Mouse (Mus musculus) heart, postnatal 0 days (tissue): ENCODE measurements around the gene Abr. TPM values are rescaled to one million over a fixed set of nuclear protein-coding genes. Genes with fewer than 3 reads are reported as not detected.

Experiments used
- ATAC-seq: fragments of 200-750 bp; cut with Nextera tagmentation; 2 replicates; pipeline ENCODE4 v1.8.0; 2017; ENCODE audit warnings: low read depth, moderate number of reproducible peaks, moderate library complexity; ENCODE audit not compliant: insufficient read depth
- DNase-seq: peaks from one replicate; pipeline ENCODE4 v3.0.0-alpha.2; 2016; ENCODE audit warnings: low spot score
- H3K27ac ChIP-seq: fragments of 300-500 bp; sonication (generic); 2 replicates; pipeline ENCODE4 v1.5.1; 2014; ENCODE audit warnings: low read depth, mild to moderate bottlenecking
- H3K27me3 ChIP-seq: fragments of 300-500 bp; sonication (generic); 2 replicates; pipeline ENCODE4 v1.6.1; 2014; ENCODE audit warnings: low read length, mixed read lengths; ENCODE audit not compliant: control insufficient read depth, insufficient read depth
- H3K36me3 ChIP-seq: fragments of 300-500 bp; sonication (generic); replicated peaks from 2 replicates; pipeline ENCODE4 v1.6.1; 2014; ENCODE audit warnings: low read length, mixed read lengths; ENCODE audit not compliant: control insufficient read depth, insufficient read depth
- H3K4me1 ChIP-seq: fragments of 300-500 bp; sonication (generic); 2 replicates; pipeline ENCODE4 v1.6.1; 2014; ENCODE audit warnings: antibody characterized with exemption; ENCODE audit not compliant: control insufficient read depth, insufficient read depth
- H3K4me2 ChIP-seq: fragments of 300-500 bp; sonication (generic); 2 replicates; pipeline ENCODE4 v1.6.1; 2014; ENCODE audit warnings: low read depth, mild to moderate bottlenecking, low read length, moderate library complexity
- H3K4me3 ChIP-seq: fragments of 300-500 bp; sonication (generic); 2 replicates; pipeline ENCODE4 v1.5.1; 2014; ENCODE audit warnings: low read depth, low read length
- H3K9ac ChIP-seq: fragments of 300-500 bp; sonication (generic); replicated peaks from 2 replicates; pipeline ENCODE4 v1.6.1; 2014; ENCODE audit warnings: low read depth, low read length, mixed read lengths
- H3K9me3 ChIP-seq: fragments of 300-500 bp; sonication (generic); replicated peaks from 2 replicates; pipeline ENCODE4 v1.6.1; 2016; ENCODE audit warnings: low read length; ENCODE audit not compliant: control insufficient read depth
- CTCF ChIP-seq: IDR thresholded peaks from 2 replicates; pipeline ENCODE4 v1.5.1; 2016; ENCODE audit warnings: antibody characterized with exemption, control low read depth, low read depth
- EP300 ChIP-seq: IDR thresholded peaks from 2 replicates; pipeline ENCODE4 v1.6.1; 2016; ENCODE audit warnings: antibody characterized with exemption, low read depth
- WGBS: fragments of 180-500 bp; shearing (Covaris S2); extraction: QIAGEN DNeasy Blood & Tissue Kit; methylation state at CpG from one replicate; pipeline ENCODE4 v1.1.7; 2014; 5-methylcytosine and 5-hydroxymethylcytosine counted together
- polyA plus RNA-seq: library from polyadenylated mRNA; unstranded; fragments of >200 nt; fragmentation: Nextera tagmentation; extraction: Ambion mirVana; gene quantifications from 2 replicates; pipeline ENCODE4 v1.2.1, GENCODE M21; 2015
- total RNA-seq: library from RNA; depleted of rRNA; stranded (reverse); fragments of >200 nt; gene quantifications from 2 replicates; pipeline ENCODE4 v1.2.3, GENCODE M21; 2014; ENCODE audit warnings: low replicate concordance

Gene Abr
- total and polyA plus RNA-seq, 2 experiments from 2014 or later = 14.1 to 48.9 TPM

DNA sequence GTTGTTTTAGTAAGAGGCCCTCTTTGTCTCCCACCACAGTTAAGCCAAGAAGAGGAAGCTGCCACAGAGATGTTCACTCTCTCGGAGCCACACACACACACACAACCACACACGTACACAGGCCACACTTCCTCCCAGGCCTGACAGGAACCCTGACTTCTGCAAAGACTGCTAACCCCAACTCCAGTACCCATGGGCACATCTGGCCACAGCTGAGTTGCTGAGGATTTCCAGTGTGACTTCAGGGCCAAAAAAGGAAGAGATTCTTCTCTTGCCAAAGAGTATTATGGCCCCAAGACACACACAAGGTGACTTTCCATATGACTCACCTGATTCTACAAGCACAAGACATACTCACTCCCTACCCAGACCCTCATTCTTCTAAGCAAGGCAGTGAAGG, 34.1 kb downstream of the Abr start:
- no peaks in the 10 kb centered on the region for H3K9me3 ChIP-seq
- H3K4me1 ChIP-seq = no peaks in the 10 kb centered on the region
- no peaks in the 10 kb centered on the region for H3K27me3 ChIP-seq
- no peak overlapping the region for H3K4me3 ChIP-seq
- H3K27ac ChIP-seq = no peak overlapping the region
- TF ChIP-seq EP300 (no peak), CTCF (no peak)
- no peaks in the 10 kb centered on the region for H3K36me3 ChIP-seq
- 64% methylated on average over 2 of the region's 2 CpGs for WGBS
- no peak overlapping the region for H3K4me2 ChIP-seq
- DNase-seq (no peak), ATAC-seq (no peak)
- no peak overlapping the region for H3K9ac ChIP-seq

DNA sequence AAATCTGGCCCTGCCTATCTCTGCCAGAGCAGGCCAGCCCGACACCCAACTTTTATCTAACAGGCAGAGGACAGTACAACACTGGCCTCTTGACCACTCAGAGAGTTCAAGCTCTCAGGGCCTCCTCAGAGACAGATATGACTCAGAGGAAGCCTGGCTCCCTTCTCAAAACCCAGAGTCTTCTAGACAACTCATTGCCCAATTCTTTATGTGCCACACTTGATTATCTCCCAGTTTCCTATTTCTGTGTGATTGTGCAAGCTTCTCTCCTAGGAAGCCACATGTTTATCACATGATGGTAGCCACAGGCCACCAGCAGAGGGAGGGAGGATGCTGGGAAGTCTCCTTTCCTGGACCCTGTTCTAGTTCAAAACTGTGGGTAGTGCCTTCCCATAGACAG, 34.8 kb downstream of the Abr start:
- no peak for TF ChIP-seq CTCF
- no peak for TF ChIP-seq EP300
- Histone ChIP-seq H3K4me1 (no peaks in the 10 kb centered on the region), H3K4me2 (no peak overlapping the region), H3K9ac (no peak overlapping the region), H3K36me3 (no peaks in the 10 kb centered on the region), H3K4me3 (no peak overlapping the region), H3K27me3 (no peaks in the 10 kb centered on the region), H3K9me3 (no peaks in the 10 kb centered on the region), H3K27ac (peak overlapping the region; percentile 43; the same call in 1 of the 2 replicates)
- 71% methylated on average over 1 of the region's 1 CpGs for WGBS
- no peak for DNase-seq
- ATAC-seq = no peak

DNA sequence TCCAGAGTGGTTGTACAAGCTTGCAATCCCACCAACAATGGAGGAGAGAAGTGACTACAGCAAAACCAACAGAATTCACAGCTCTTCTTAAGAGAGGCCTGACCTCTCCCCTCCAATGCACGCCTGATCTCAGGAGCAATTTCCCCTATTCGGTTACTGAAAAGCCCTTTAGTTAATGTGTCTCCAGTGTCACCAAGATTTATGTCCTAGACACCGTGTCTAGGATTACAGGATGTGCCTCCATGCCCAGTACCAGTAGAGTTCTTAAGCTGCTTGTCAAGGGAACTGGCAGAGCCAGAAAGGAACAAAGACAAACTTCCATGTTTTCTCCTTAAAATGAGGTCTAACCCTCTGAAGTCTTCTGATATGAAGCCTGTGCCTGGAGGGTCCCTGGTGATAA, 36.0 kb downstream of the Abr start:
- Histone ChIP-seq H3K4me1 (peaks cover 3% of the 10 kb centered on the region), H3K36me3 (no peaks in the 10 kb centered on the region), H3K9ac (no peak overlapping the region), H3K4me2 (no peak overlapping the region), H3K9me3 (no peaks in the 10 kb centered on the region), H3K27me3 (no peaks in the 10 kb centered on the region), H3K27ac (no peak overlapping the region), H3K4me3 (no peak overlapping the region)
- TF ChIP-seq EP300 (no peak), CTCF (no peak)
- 67% methylated on average over 3 of the region's 3 CpGs for WGBS
- ATAC-seq (no peak), DNase-seq (no peak)

DNA sequence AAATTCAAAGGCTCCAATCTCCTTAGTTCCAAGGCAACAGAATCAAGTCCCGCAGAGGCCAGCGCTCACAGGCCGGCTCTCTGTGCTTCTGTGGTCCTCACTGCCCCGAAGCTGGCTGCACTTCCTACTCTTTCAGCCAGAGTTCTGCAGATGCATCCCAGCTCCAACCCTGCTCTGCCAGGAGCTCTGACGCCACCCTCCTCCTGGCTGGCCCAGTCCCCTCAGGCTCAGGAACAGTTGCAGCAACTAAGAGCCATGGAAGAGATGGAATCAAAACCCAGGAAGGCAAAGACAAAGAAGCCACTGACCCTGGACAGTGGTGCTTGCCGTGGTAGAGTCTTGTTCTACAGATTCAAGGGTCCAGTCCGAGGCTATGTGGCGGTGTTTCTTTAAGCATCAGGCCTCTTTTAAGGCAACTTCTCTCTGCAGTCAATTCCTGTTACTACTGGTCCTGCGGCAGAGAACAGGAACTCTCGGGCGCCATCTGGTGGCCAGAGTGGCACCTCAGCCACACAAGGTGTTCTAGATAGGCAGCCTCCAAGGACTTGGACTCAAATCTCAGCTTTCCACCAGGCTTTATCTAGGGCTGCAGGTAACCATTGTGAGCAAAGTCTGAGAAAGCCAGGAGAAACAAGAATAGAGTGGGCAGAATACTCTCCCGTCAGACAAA, 44.4 kb downstream of the Abr start:
- Histone ChIP-seq H3K4me1 (peaks cover 3% of the 10 kb centered on the region), H3K4me3 (no peak overlapping the region), H3K9me3 (no peaks in the 10 kb centered on the region), H3K9ac (no peak overlapping the region), H3K36me3 (no peaks in the 10 kb centered on the region), H3K4me2 (no peak overlapping the region), H3K27ac (no peak overlapping the region), H3K27me3 (0 out of 2 replicates have a peak, but pooled peaks cover under 1% of the 10 kb centered on the region)
- peak; percentile 54 for DNase-seq
- TF ChIP-seq EP300 (no peak), CTCF (peak; percentile 91)
- ATAC-seq = peak; percentile 53
- WGBS = 35% methylated on average over 12 of the region's 12 CpGs

DNA sequence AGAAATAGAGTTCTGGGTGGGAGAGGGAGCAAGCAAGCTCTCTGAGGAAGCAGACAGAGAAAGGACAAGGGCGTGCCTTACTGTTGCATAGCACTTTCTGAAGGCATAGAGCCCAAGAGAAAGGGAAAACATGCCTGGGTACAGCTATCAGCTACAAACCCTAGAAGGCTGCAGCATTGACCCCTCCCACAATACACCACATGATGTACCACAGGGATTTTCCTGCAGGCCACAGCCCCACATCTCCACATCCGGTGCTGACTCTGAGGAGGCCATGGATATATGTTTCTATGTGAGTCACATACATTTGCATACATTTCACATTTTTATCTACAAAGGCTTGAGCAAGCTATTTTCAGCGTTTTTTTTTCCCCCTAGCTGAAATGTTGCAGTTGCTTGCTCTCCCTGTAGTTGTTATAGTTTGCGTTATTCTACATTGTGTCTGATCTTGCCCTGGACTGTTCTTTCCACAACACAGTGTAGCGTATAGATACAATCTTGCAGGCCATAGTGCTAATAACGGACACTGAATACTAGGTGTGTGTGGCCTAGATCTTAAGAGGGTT, 49.2 kb downstream of the Abr start:
- Histone ChIP-seq H3K27ac (no peak overlapping the region), H3K36me3 (no peaks in the 10 kb centered on the region), H3K4me1 (no peaks in the 10 kb centered on the region), H3K9ac (no peak overlapping the region), H3K4me2 (no peak overlapping the region), H3K9me3 (no peaks in the 10 kb centered on the region), H3K27me3 (peaks cover 33% of the 10 kb centered on the region), H3K4me3 (no peak overlapping the region)
- ATAC-seq = no peak
- no peak for DNase-seq
- TF ChIP-seq CTCF = no peak
- TF ChIP-seq EP300 = no peak
- WGBS = 78% methylated on average over 6 of the region's 6 CpGs

DNA sequence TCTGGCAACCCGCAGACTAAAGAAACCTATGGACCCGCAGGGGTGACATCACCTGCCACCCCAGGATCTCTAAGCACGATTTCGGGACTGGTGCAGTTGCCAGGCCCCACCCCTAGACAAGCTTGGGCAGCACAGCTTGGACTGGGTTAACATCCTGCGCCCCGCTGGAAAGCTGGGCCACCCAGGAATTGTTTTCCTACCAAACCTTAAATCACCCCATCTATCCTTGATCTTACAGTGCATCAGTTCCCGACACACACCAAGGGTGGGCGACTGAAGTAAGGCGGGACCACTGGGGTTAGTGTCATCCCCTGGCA, 50.5 kb downstream of the Abr start:
- Histone ChIP-seq H3K36me3 (no peaks in the 10 kb centered on the region), H3K27ac (no peak overlapping the region), H3K4me3 (peak overlapping the region; percentile 59), H3K27me3 (peaks cover 33% of the 10 kb centered on the region), H3K9ac (0 out of 2 replicates have a peak overlapping the region, but pooled peaks have one; percentile 30), H3K4me2 (peak overlapping the region; percentile 98), H3K4me1 (no peaks in the 10 kb centered on the region), H3K9me3 (no peaks in the 10 kb centered on the region)
- DNase-seq (no peak), ATAC-seq (no peak)
- no peak for TF ChIP-seq CTCF
- no peak for TF ChIP-seq EP300
- WGBS = 16% methylated on average over 9 of the region's 9 CpGs
